Mouse (Mus musculus) megakaryocyte, adult 5-6 weeks (primary cell): ENCODE results near the gene Fgf22. TPM values are rescaled to one million over a fixed set of nuclear protein-coding genes. Genes with fewer than 3 reads are reported as not detected.

Source experiments
- ATAC-seq: 2 replicates; pipeline ENCODE4 v1.8.0; 2016; ENCODE audit warnings: mild to moderate bottlenecking, inconsistent platforms; ENCODE audit not compliant: poor library complexity, severe bottlenecking
- total RNA-seq, 2 experiments: library from RNA; stranded (forward) in 1 of 2; stranded (reverse) in 1 of 2; fragments of 153-499, 151-499 nt in 1 of 2; fragments of 221-1000, 200-1000 nt in 1 of 2; gene quantifications; 2 replicates each; pipeline versions ENCODE4 v1.2.3 to v1.2.4; 2015 to 2017

Gene Fgf22
- total RNA-seq, 2 experiments from 2014 or later: not detected

DNA sequence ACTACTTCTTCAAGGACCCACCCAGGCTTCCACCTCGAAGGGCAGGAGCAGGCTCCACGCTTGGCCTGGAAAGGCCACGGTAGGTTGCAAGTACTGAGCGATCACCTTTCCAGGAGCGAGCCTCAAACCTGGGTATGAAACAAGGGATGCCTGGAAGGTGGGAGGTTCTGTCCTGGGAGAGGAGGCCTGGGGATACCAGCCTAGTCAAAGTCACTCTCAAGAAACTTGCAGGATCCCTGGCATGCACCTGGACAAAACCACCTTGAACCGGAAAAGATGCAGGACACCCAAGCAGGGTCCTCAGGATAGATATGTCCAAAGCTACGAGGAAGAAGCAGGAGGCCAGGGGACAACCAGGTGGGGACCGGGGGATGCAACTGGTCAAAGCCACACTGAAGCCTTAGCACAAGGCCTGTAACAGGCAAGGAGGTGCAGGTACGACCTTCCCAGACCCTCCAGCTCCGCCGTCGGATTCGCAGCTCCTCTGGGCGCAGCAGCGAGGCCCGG is 11.2 kb downstream of the Fgf22 start:
- ATAC-seq: no peak

DNA sequence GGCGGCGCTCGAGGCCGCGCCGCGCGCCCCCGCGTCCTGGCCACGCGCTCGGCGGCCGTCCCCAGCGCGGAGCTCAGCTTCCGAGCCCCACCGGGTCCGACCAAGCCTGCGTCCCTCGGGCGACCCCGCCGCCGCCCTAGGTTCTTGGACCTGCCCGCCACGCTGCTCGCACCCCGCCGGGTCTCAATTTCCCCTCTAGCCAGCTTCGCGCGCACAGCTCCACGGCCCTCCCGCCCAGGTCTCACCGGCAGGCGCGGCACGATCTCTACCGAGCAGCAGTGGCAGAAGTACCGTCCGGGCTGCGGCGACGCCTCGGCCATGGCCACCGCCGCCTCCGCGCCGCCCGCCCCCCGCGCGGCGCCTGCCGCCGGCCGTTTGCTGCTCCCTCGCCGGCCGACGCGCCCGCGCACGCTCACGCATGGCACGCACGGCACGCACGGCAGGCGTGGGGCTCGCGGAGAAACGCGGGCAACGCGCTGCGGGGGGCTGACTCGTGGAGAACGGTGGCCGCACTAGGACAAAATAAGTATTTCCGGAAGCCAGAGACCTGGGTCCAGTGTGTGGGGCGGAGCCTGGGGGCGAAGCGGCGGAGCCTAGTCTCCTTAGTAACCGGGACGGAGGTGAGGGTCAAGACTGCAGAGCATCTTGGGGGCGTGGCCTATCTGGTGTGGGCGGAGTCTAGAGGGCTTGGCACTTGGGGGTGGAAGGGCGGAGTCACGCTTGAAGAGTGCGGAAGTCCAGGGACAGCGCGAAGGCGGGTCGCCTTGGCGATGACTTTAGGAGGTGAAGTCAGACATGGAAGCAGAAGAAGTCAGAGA is 11.8 kb downstream of the Fgf22 start, which contains the start of gene Rnf126:
Rnf126 (minus strand) TSS at position 445 of the 818 bp plus-strand sequence.
- peak; percentile 94 for ATAC-seq

DNA sequence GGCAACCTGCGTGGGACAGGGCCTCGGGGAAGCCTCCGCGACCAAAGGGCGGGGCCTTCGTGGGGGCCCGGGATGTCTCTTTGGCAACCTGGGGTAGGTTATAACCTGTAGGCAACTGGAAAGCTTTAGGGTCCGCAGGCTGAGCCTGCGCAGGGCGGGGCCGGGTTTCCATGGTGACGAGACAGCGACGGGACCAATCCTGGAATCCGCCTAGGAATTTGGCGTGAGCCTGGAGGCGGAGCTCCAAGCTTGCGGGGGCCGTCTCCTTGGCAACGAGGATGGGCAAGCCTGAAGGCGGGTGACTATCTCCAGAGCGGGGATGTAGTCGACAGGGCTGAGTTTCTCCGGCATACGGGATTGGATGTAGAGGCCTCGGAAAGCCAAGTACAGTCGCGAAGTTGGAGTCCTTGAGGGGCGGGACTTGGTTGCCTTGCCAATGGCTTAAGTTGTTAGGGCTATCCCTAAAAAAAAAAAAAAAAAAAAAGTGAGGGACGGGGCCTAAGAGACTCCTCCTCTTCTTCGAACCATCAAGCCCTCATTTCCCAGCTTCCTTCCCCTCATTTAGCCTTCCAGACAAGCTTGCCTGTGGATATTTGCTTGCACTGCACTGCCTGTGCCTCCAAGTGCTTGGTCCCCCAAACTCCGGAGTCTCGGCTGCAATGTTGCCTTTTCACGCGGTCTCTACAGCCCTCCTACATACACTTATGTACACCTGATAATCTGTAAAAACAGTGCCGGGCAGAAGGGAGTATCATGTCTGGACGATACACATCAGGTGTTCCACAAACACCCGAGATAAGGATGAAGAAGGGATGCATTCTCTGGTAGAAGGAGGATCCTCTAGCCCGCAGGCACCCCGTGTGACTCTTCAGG is 12.7 kb downstream of the Fgf22 start:
- ATAC-seq: peak; percentile 28

DNA sequence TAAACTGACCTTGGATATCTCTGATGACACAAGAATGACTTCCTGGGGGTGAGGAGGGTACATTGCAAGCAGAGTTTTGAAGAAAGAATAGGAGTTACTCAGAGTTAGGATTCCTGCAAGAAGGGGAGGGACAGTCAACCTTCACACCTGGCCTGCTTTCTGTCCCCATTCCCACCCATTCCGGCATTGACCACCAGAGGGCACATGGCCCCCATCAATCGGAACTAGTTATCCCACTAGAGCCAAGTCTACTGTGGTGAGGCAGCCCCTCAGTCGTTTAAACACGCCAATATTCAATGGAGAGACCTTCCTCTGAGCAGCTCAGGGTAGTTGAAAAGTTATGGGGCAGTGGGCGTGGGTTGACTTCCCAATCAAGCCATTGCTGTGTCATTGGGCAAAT is 13.5 kb downstream of the Fgf22 start:
- 0 out of 2 replicates have a peak, but pooled peaks have one; percentile 23 for ATAC-seq

GRCm38 (mm10) chr10:79769329-79769728 is 14.5 kb downstream of the Fgf22 start:
- ATAC-seq: no peak

DNA sequence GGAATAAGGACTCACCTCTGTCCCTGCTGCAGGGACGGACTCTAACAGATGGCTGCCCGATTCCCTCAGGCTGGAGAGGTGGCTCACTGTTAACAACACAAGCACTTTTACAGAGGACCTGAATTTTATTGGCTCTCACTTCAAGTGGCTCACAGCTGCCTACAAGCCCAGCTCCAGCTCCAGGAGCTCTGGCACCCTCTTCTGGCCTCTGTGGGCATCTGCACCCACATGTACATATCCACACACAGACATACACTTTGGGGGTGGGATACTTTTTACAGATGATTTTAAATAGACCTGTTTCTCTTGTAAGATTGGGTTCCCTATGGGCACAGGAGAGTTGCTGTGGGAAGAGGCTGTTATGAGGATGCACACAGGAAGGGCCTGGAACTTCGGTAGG is 17.4 kb downstream of the Fgf22 start:
- no peak for ATAC-seq

- no peak for ATAC-seq
These were observed 18.3 kb downstream of the Fgf22 start for GRCm38 (mm10) chr10:79773208-79773607.

- ATAC-seq: no peak
These were observed 19.8 kb downstream of the Fgf22 start for GRCm38 (mm10) chr10:79774486-79775279.

DNA sequence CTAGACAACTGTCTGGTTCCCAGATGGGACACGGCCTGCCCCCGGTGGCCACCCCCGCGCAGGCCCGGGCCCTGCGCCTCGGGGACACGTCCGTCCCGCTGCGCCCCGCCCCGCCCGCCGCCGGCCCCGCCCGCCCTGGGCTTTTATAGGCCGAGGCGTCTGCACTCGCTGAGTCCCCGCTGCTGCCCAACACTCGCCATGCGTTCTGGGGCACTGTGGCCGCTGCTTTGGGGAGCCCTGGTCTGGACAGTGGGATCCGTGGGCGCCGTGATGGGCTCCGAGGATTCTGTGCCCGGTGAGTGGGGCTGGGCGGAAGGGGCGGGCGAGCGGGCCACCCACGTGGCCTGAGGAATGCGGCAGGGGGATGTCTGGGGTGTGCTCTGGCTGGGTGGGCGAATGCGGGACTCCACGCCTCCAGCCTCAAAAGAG is 22.2 kb downstream of the Fgf22 start, which contains the start of gene Fstl3:
Fstl3 (plus strand) TSS at position 170 of the 429 bp plus-strand sequence.
- no peak for ATAC-seq

DNA sequence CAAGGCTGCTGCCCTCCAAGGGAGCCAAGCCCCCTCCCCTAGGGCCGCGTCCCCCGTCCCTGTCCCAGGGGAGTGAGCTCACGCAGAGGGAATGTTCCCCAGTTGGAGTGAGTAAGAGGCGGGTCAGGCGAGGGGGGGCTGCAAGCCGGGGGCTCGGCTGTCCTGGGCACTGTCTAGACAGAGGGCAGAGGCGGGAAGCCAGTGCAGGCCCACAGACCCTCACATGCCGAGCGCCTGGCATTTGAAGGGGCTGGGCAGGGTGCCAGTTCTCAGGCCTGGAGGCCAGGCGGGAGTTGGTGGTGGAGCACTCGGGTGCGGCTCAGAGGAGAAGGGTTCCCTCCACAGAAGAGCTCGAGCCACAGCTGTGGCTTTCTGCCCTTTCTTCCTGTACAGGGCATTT is 23.1 kb downstream of the Fgf22 start:
- no peak for ATAC-seq

DNA sequence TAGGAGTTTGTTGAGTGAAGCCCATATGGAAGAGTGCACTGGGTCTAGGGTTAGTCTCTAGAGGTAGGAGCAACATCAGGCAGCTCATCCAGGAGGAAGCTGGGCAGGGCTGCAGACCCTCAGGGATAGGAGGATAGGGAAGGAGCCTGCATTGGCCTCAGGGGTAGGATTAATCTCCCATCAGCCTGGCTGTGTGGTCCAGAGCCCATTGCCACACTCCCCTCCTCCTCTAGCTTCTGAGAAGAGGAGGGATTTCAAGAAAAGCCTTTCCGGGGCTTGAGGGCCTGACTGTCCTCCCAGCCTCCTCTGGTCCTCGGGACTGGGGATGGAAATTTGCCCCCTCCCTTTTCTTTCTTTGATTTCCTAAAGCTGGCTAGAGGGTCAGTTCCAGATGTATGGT is 24.3 kb downstream of the Fgf22 start:
- no peak for ATAC-seq

DNA sequence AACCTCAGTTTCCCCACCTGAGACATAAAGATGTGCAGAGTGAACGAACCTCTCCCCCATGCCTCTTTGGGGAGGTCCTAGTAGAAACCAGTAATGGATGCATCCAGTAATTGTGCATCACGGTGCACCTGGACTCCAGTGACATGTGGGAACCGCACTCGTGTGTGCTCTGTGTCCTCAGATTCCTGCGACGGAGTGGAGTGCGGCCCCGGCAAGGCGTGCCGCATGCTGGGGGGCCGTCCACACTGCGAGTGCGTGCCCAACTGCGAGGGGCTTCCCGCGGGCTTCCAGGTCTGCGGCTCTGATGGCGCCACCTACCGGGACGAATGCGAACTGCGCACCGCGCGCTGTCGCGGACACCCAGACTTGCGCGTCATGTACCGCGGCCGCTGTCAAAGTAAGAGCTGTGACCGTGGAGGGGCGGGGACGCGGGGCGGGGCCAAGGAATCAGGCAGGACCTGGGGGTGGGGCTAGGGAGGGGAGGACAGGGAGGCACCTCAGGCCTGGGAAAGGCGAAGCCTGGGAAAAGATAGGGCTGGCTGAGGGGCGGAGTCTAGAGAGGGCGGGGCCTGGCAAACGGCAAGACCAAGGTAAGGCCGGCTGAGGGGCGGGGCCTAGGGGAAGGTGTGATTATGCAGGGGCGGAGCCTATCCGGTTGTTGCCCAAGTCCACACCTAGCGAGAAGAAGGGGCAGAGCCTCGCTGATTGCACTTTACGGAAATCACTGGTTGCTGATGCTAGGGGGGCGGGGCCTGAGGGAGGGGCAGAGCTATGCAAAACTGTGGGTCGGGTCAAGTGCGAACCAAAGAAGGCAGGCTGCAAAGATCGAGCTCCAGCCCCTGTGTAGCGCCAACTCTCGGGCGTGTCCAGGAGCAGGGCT is 25.1 kb downstream of the Fgf22 start:
- ATAC-seq: peak; percentile 80

DNA sequence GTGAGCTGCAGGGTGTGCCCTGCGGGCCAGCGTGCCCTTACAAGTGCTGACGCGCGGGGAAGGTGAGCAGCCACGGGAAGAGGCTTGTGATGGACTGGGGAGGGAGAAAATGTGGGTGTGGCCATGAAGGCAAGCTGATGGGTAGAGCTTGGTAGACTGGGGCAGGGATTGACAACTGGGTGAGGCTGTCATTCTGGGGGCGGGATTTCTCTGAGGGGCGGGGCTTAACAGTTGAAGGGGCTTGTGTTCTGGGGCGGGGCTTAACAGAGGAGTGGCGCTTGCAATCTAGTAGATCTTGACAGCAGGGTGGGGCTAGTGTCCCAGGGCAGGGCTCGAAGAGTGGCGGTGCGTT is 25.8 kb downstream of the Fgf22 start:
- ATAC-seq: peak; percentile 65

DNA sequence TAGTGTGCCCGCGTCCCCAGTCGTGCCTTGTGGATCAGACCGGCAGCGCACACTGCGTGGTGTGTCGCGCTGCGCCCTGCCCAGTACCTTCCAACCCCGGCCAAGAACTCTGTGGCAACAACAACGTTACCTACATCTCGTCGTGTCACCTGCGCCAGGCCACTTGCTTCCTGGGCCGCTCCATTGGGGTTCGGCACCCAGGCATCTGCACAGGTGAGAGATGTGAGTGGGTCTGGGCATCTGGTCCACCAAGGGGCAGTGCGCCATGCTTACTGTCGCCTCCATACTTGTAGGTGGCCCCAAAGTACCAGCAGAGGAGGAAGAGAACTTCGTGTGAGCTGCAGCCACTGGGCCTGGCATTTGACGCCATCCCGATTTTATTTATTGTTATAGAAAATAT is 26.3 kb downstream of the Fgf22 start:
- ATAC-seq: no peak; the same call in 1 of the 2 replicates

GRCm38 (mm10) chr10:79781956-79782355 is 27.1 kb downstream of the Fgf22 start:
- no peak for ATAC-seq

DNA sequence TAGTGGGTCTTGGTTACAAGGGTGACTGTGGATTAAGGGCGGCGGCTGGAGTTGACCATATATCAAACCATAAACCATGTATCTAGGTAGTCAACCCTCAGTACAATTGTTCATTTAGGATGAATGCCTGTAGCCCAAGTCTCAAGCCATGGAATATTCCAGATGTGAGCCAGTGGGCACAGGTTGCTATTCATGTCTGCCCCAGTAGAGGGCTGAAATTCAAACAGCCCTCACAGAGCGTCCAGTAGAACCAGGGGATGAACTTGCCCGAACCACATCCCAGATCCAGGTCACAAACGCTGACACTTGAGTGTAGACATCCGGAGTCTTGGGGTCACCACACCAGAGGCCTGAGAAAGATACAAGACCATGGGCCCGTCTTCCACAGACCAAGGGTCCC is 28.2 kb downstream of the Fgf22 start:
- no peak for ATAC-seq

- ATAC-seq: no peak
These were observed 29.3 kb downstream of the Fgf22 start for GRCm38 (mm10) chr10:79783920-79784800.

- ATAC-seq: peak; percentile 52
These were observed 33.7 kb downstream of the Fgf22 start for GRCm38 (mm10) chr10:79788386-79789158.
